Mouse (Mus musculus) liver, embryonic 11.5 days (tissue): Measurements from ENCODE around the gene Pitpnm2. TPM values are rescaled to one million over a fixed set of nuclear protein-coding genes. Genes with fewer than 3 reads are reported as not detected.

Source experiments
- ATAC-seq: fragments of 200-750 bp; cut with Nextera tagmentation; replicated peaks from 2 replicates; pipeline ENCODE4 v1.8.0; 2017; ENCODE audit warnings: moderate number of reproducible peaks, mild to moderate bottlenecking, moderate TSS enrichment, moderate library complexity; ENCODE audit not compliant: low FRiP score
- DNase-seq: peaks from one replicate; pipeline ENCODE4 v3.0.0-alpha.2; 2017; ENCODE audit warnings: low spot score
- H3K27ac ChIP-seq: fragments of 300-500 bp; sonication (generic); 2 replicates; pipeline ENCODE4 v1.5.1; 2014; ENCODE audit warnings: mild to moderate bottlenecking, low read depth, low read length, control low read depth
- H3K27me3 ChIP-seq: fragments of 300-500 bp; sonication (generic); replicated peaks from 2 replicates; pipeline ENCODE4 v1.6.1; 2014; ENCODE audit warnings: low read length, mixed read lengths; ENCODE audit not compliant: control insufficient read depth, insufficient read depth
- H3K36me3 ChIP-seq: fragments of 300-500 bp; sonication (generic); 2 replicates; pipeline ENCODE4 v1.6.1; 2014; ENCODE audit warnings: mild to moderate bottlenecking, low read length, moderate library complexity, mixed read lengths; ENCODE audit not compliant: control insufficient read depth, insufficient read depth
- H3K4me1 ChIP-seq: fragments of 300-500 bp; sonication (generic); replicated peaks from 2 replicates; pipeline ENCODE4 v1.6.1; 2014; ENCODE audit warnings: low read length, mixed read lengths; ENCODE audit not compliant: control insufficient read depth, insufficient read depth
- H3K4me2 ChIP-seq: fragments of 300-500 bp; sonication (generic); 2 replicates; pipeline ENCODE4 v1.6.1; 2014; ENCODE audit warnings: mild to moderate bottlenecking, control low read depth, moderate library complexity
- H3K4me3 ChIP-seq: fragments of 300-500 bp; sonication (generic); 2 replicates; pipeline ENCODE4 v1.5.1; 2014; ENCODE audit warnings: low read depth, low read length, control low read depth
- H3K9ac ChIP-seq: fragments of 300-500 bp; sonication (generic); 2 replicates; pipeline ENCODE4 v1.6.1; 2014; ENCODE audit warnings: low read depth, low read length, control low read depth
- H3K9me3 ChIP-seq: fragments of 300-500 bp; sonication (generic); 2 replicates; pipeline ENCODE4 v1.6.1; 2016; ENCODE audit warnings: low read length, inconsistent platforms, mixed read lengths; ENCODE audit not compliant: control insufficient read depth
- WGBS: fragments of 180-500 bp; shearing (Covaris S2); extraction: QIAGEN DNeasy Blood & Tissue Kit; methylation state at CpG from one replicate; pipeline ENCODE4 v1.1.7; 2014; 5-methylcytosine and 5-hydroxymethylcytosine counted together
- polyA plus RNA-seq: library from polyadenylated mRNA; unstranded; fragments of >200 nt; fragmentation: Nextera tagmentation; extraction: Ambion mirVana; gene quantifications from 2 replicates; pipeline ENCODE4 v1.2.1, GENCODE M21; 2014

The Pitpnm2 gene
- polyA plus RNA-seq, 1 experiment from 2014 or later = 5.9 TPM

DNA sequence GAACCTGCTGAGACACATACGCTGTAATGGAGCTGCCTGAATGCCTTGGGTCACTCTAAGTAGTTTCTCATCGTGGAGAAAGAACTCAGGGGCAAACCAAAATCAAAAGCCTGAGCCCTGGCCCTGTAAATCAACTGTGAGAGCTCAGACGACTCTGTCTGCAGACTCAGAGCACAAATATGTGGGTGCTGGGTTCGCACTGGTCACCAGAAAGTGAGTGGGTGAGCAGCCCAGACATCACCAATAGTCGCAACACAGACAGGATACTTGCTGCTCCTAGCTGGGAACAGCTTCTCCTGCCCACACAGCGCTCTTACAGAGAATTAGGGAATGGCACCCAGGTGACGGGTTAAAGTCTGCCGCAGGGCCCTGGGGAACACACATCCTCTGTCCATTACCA, 4.0 kb upstream of the Pitpnm2 start:
- no peak overlapping the region for H3K4me2 ChIP-seq
- no peak for DNase-seq
- H3K4me1 ChIP-seq = peaks cover 7% of the 10 kb centered on the region
- no peak overlapping the region for H3K9ac ChIP-seq
- ATAC-seq = no peak
- no peaks in the 10 kb centered on the region for H3K27me3 ChIP-seq
- WGBS = 88% methylated on average over 8 of the region's 8 CpGs
- H3K9me3 ChIP-seq = no peaks in the 10 kb centered on the region
- no peak overlapping the region for H3K4me3 ChIP-seq
- no peak overlapping the region for H3K27ac ChIP-seq
- peaks cover 26% of the 10 kb centered on the region for H3K36me3 ChIP-seq

DNA sequence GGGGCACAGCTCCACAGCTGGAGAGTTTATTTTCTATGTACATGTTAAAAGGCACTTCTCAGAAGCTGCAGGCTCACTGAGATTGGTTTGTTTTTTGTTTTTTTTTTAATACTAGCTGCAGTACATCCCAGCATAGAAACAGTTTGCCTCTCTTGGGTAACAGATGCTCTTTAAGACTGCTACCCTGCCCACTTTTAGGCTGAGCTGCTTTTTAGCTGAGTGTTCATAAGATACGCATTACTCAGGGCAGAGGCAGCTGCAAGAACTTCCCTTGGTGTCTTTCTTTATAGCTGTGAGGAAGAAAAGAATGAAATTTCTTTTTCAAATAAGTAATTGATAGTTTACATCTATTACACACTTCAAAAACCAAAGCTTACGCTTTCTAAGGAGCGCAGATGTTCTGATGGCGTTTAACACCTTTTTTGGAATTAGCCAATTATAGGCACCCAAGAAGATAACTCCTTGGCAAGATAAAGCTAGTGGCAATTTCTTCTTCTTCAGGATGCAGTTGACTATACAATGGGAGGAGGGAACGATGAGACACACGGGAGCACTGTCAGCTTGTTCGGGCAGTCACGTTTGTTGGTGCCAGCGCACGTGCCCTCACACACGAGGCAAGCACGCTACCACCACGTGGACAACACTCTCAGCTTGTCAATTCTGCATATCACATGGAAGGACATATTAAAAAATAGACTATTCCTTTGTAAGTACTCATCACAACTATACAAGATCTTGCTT, 3.2 kb upstream of the Pitpnm2 start:
- H3K9me3 ChIP-seq = no peaks in the 10 kb centered on the region
- 94% methylated on average over 13 of the region's 13 CpGs for WGBS
- no peak overlapping the region for H3K4me3 ChIP-seq
- no peaks in the 10 kb centered on the region for H3K27me3 ChIP-seq
- ATAC-seq (no peak), DNase-seq (no peak)
- no peak overlapping the region for H3K9ac ChIP-seq
- H3K36me3 ChIP-seq = peaks cover 18% of the 10 kb centered on the region
- no peak overlapping the region for H3K27ac ChIP-seq
- no peak overlapping the region for H3K4me2 ChIP-seq
- H3K4me1 ChIP-seq = peaks cover 15% of the 10 kb centered on the region

DNA sequence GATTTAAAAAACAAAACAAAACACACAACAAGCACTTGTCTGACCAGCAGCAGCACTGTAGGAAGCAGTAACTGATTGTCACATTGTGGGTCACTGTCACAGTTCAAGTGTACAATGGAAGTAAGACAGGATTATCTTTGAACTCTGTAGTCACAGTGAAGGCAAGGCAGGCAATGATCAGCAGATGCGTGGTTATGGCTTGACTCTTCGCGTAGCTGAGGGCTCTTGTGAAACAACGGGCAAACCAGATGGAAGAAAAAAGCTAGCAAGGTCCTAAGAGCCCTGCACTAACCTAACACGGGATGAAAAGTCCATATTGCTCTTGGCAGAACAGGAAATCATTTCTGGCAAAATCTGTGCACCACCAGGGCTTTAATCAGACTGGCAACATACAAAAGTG, 1.5 kb upstream of the Pitpnm2 start:
- Histone ChIP-seq H3K4me2 (no peak overlapping the region), H3K27ac (no peak overlapping the region), H3K27me3 (no peaks in the 10 kb centered on the region), H3K36me3 (peaks cover 9% of the 10 kb centered on the region), H3K4me1 (peaks cover 20% of the 10 kb centered on the region), H3K9ac (no peak overlapping the region), H3K4me3 (no peak overlapping the region), H3K9me3 (no peaks in the 10 kb centered on the region)
- DNase-seq (no peak), ATAC-seq (no peak)
- WGBS = 77% methylated on average over 5 of the region's 5 CpGs

DNA sequence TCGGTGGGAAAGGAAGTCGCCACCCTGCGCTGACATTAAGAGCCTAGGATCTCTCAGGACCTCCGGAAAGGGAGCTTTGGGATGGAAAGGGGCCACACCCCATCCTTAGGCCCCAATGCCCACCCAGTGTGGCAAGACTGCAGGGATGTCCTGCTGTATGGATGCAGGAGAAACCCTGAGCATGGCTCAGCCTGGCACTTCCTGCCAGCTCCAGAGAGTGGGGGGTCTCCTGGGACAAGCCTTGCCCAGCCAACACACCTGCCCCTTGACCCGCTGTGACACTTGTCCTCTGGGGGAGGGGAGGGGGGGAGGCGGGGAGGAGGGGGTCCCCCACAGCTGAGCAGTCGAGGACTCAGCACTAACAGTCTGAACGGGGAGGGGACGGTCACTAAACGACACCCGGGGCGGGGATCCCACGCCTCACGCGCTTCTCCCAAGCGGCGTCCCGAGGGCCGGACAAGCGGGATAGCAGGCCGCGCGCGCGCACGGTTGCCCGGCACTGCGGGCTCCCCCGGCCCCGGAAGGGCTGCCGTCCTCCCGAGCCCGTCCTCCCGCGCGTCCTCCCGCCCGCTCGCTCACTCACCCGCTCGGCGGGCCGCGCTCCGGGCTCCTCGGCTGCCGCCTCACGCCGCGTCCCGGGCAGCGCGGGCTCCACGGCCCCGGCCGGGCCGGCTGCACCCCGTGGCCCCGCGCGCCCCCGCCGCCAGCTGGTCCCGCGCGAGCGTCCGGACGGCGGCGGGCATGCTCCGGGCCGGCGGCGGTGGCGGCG, 531 bp downstream of the Pitpnm2 start:
- no peaks in the 10 kb centered on the region for H3K9me3 ChIP-seq
- H3K27me3 ChIP-seq = no peaks in the 10 kb centered on the region
- peak overlapping the region; percentile 84 for H3K27ac ChIP-seq
- peak overlapping the region; percentile 95 for H3K4me2 ChIP-seq
- peaks cover 7% of the 10 kb centered on the region for H3K36me3 ChIP-seq
- WGBS = under 1% methylated on average over 70 of the region's 77 CpGs
- peak overlapping the region; percentile 90 for H3K9ac ChIP-seq
- peaks cover 20% of the 10 kb centered on the region for H3K4me1 ChIP-seq
- peak; percentile 37; the same call in 1 of the 2 replicates for ATAC-seq
- peak; percentile 57 for DNase-seq
- peak overlapping the region; percentile 86 for H3K4me3 ChIP-seq

DNA sequence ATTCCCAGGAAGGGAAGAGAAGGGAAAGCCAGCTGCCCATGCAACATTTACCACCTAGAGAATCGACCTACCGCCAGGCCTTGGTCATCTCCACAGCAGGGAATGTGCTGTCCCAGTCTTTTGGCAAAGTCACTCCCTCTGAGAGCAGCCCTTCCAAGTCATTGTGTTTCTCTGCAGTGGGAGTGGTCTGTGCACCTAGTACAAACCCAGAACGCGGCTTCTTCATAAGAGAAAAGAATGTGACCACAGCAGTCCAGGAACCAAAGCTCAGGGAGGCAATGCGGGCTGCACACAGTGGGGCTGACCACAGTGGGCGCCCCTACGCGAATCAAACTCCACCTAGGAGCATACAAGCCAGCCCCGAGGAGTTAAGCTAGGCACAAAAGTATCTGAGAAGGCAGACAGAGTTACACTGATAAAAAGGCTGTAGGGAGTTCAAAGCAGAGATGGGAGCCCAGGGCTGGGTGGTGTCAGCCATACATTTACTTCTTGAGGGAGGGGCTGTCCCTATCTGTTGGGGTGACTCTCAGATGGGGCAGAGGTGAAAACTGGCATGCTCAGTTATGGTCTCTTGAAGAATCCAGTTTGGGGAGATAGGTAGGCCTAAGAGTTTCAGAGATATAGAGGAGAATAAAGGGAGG, 1.5 kb downstream of the Pitpnm2 start:
- peak; percentile 49 for DNase-seq
- H3K27me3 ChIP-seq = no peaks in the 10 kb centered on the region
- peak overlapping the region; percentile 95 for H3K4me2 ChIP-seq
- peak overlapping the region; percentile 86 for H3K4me3 ChIP-seq
- peaks cover 7% of the 10 kb centered on the region for H3K36me3 ChIP-seq
- peak overlapping the region; percentile 67 for H3K27ac ChIP-seq
- peak; percentile 75 for ATAC-seq
- no peaks in the 10 kb centered on the region for H3K9me3 ChIP-seq
- WGBS = 30% methylated on average over 9 of the region's 9 CpGs
- H3K4me1 ChIP-seq = peaks cover 24% of the 10 kb centered on the region
- peak overlapping the region; percentile 90 for H3K9ac ChIP-seq

DNA sequence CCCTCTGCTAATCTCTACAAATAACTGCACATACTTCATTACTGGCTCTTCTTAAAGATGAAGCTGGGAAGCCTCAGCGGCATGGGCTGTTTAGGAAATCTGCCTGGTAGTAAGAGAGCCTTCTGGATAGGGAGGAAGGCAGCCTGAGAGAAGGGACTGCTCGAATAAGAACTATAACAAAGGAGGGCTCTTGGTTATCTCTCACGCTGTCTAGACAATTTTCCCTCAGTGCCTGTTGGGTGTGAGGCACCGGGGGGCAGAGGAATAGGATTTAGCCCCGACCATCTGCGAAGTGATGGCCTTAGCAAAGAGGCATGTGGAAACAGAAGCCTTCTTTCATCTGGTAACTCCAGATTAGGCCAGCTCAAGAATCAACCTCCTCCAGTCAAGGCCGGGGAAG, 2.3 kb downstream of the Pitpnm2 start:
- H3K9ac ChIP-seq = no peak overlapping the region
- H3K36me3 ChIP-seq = peaks cover 7% of the 10 kb centered on the region
- no peak overlapping the region for H3K4me3 ChIP-seq
- DNase-seq (peak; percentile 28), ATAC-seq (no peak)
- 41% methylated on average over 7 of the region's 7 CpGs for WGBS
- peak overlapping the region; percentile 95 for H3K4me2 ChIP-seq
- peaks cover 29% of the 10 kb centered on the region for H3K4me1 ChIP-seq
- H3K27me3 ChIP-seq = no peaks in the 10 kb centered on the region
- H3K27ac ChIP-seq = peak overlapping the region; percentile 67; the same call in 1 of the 2 replicates
- H3K9me3 ChIP-seq = no peaks in the 10 kb centered on the region

DNA sequence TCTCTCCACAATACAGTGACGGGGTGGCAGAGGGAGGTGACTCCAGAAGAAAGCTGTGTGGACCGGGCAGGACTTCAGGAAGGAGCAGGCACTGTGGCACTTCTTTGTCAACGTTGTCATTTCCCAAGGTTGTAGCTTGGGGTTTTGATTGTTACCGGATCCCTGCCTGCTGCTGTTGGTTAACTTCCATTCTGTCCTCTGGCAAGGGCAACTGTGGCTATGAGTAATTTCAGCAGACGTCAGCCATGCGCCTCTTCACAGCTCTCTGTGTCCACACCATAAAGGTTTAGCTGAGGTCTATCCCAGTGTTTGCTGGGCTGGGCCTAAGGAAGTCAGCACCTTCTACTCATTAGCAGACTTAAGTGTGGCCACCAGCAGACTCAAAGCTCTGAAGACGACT, 4.7 kb downstream of the Pitpnm2 start:
- no peak overlapping the region for H3K4me2 ChIP-seq
- H3K9ac ChIP-seq = no peak overlapping the region
- H3K36me3 ChIP-seq = peaks cover 4% of the 10 kb centered on the region; the same call in 1 of the 2 replicates
- DNase-seq (no peak), ATAC-seq (no peak)
- H3K4me3 ChIP-seq = no peak overlapping the region
- no peaks in the 10 kb centered on the region for H3K9me3 ChIP-seq
- peaks cover 47% of the 10 kb centered on the region for H3K4me1 ChIP-seq
- H3K27me3 ChIP-seq = no peaks in the 10 kb centered on the region
- 89% methylated on average over 7 of the region's 7 CpGs for WGBS
- no peak overlapping the region for H3K27ac ChIP-seq

DNA sequence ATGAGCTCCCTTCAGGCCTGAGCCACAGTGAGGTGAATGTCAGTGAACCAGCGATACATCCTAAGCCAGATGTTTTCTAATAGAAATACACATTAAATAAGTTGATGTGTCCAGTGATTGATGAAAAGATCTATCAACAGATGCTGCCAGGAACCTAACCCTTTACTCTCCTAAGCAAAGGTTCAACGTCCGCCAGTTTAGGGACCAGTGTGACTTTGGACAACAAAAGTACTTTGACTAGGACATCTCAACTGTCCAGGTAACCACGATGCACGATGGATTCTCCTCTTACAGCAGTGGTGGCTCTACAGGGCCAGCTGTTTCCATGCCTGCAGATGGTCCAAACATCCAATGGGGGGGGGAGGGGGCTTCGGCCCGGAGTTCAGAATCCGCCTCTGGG, 5.1 kb downstream of the Pitpnm2 start:
- DNase-seq (no peak), ATAC-seq (no peak)
- H3K27me3 ChIP-seq = no peaks in the 10 kb centered on the region
- H3K36me3 ChIP-seq = peaks cover 4% of the 10 kb centered on the region; the same call in 1 of the 2 replicates
- no peaks in the 10 kb centered on the region for H3K9me3 ChIP-seq
- 94% methylated on average over 8 of the region's 8 CpGs for WGBS
- H3K9ac ChIP-seq = no peak overlapping the region
- H3K27ac ChIP-seq = no peak overlapping the region
- peaks cover 47% of the 10 kb centered on the region for H3K4me1 ChIP-seq
- H3K4me3 ChIP-seq = no peak overlapping the region
- no peak overlapping the region for H3K4me2 ChIP-seq
